Mouse (Mus musculus): ENCODE measurements around the gene Bola1. TPM values are rescaled to one million over a fixed set of nuclear protein-coding genes. Genes with fewer than 3 reads are reported as not detected.

Bola1 gene
- total and polyA plus RNA-seq, 2 experiments from 2014 or later, result 31.4 to 67.7 TPM

DNA sequence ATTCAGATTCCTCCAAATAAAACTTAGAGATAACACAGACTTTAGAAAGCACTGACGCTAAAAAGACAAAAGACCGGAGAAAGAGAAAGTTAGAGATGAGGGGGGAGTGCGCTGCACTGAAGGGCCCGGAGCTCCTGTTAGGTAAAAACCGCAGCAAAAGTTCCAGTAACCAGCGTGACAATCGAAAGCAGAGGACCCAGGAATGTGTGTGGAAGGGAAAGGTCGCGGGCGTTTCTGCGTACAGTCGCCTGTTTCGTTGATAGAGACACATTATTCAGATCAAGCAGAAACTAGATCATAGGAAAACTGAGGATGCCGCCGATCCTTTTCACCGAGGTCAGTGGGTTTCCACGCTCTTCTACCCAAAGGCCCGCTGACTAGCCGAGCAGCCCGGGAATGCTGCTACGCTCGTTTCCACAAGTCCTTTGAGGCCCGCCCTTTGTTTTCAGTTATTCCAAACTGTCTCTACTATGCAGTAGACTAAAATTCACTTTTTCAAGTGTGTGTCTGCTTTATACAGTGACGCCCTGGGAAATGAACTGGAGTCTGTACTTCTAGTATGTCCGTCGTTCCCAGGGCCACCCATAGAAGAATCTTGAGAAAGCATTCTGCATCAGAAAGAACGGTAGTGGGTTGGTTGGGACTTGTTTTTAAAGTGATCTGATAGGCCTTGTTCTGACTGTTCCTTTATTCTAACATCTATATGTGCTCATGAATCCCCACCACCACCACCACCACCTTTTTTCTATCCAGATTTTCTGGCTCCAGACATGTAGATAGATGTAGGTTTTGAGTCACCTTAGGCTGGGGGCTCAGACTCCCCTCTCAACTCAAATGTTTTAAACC, 44.3 kb upstream of the Bola1 start:
- peaks cover 17% of the 10 kb centered on the region for H3K4me1 ChIP-seq (ENCODE audit: insufficient read depth)
- no peaks in the 10 kb centered on the region for H3K27me3 ChIP-seq (ENCODE audit: insufficient read depth, low read length)
- peak overlapping the region; percentile 59 for H3K4me3 ChIP-seq (ENCODE audit: low read depth, low read length)
- no peaks in the 10 kb centered on the region for H3K9me3 ChIP-seq (ENCODE audit: low read length)
- H3K27ac ChIP-seq (ENCODE audit: low read depth, low read length), result peak overlapping the region; percentile 98
- peak; percentile 22 for ATAC-seq
- WGBS, result 4% methylated on average over 27 of the region's 27 CpGs
- H3K9ac ChIP-seq, result peak overlapping the region; percentile 53
- peak overlapping the region; percentile 73 for H3K4me2 ChIP-seq (ENCODE audit: low read depth)
- peak; percentile 57 for DNase-seq
- no peak for TF ChIP-seq CTCF (IDR thresholded peaks at IDR 0.05; ENCODE audit: low read depth)
- no peaks in the 10 kb centered on the region for H3K36me3 ChIP-seq (ENCODE audit: insufficient read depth)

DNA sequence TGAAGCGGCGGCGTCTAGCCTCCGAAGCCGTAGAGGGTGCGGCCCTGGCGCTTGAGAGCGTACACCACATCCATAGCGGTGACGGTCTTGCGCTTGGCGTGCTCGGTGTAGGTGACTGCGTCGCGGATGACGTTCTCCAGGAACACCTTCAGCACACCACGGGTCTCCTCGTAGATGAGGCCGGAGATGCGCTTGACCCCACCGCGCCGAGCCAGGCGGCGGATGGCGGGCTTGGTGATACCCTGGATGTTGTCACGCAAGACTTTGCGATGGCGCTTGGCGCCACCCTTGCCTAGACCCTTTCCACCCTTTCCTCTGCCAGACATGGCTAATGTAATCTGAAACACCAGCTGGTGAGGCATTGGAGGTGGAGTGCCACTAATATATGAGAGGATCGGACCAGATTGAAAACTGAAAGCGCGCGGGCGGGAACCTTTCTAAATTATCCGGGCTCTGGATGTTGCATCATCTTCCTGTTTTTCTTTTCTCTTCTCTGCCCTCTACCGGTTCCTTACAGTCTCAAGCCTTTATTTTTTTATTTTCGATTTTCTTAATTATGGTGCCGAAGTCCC, 43.6 kb upstream of the Bola1 start, which contains the start of gene Hist2h4:
Gene Hist2h4, minus strand, starts transcription at position 333 of the 572 bp plus-strand sequence.
- DNase-seq (peak; percentile 97), ATAC-seq (peak; percentile 91)
- Histone ChIP-seq H3K9ac (peak within 1 kb of the TSS; percentile 92), H3K4me3 (ENCODE audit: low read depth, low read length) (peak within 1 kb of the TSS; percentile 59), H3K36me3 (ENCODE audit: insufficient read depth) (no peaks in the 10 kb centered on the region), H3K4me1 (ENCODE audit: insufficient read depth) (peaks cover 16% of the 10 kb centered on the region), H3K9me3 (ENCODE audit: low read length) (no peaks in the 10 kb centered on the region), H3K4me2 (ENCODE audit: low read depth) (peak within 1 kb of the TSS; percentile 73), H3K27ac (ENCODE audit: low read depth, low read length) (peak within 1 kb of the TSS; percentile 98), H3K27me3 (ENCODE audit: insufficient read depth, low read length) (no peaks in the 10 kb centered on the region)
- under 1% methylated on average over 40 of the region's 40 CpGs for WGBS
- peak; percentile 64 for TF ChIP-seq CTCF (IDR thresholded peaks at IDR 0.05; ENCODE audit: low read depth)

DNA sequence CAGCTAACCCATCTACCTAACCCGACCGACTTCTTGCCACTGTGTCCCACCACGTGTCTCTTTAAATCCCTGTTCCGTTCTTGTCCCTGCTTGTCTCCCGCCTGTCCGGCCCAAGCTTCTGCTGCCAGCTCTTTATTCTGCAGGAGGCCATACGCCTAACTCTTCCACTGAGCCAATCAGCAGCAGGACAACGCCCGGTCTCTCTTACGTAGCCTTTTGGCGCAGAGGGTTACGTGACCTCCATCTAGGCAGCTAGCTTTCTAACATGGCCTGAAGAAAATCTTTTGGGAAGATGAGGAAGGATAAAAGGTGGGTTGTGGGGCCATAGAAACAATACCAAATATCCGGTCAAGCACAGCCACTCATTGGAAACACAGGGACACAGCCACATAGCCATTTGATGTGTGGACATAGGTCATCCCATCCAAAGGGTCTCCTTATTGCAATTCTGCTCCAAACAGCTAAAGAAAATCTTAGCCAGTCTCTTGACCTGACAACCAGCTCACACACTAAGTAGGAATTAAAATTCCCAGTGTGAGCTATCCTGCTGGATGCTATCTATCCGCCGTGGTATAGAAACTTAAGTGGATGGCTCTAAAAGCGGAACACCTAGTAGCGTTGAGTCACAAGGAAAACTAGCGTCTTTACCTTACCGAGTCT, 42.8 kb upstream of the Bola1 start:
- peak; percentile 70 for ATAC-seq
- Histone ChIP-seq H3K27ac (ENCODE audit: low read depth, low read length) (peak overlapping the region; percentile 98), H3K4me3 (ENCODE audit: low read depth, low read length) (peak overlapping the region; percentile 59), H3K9me3 (ENCODE audit: low read length) (no peaks in the 10 kb centered on the region), H3K9ac (peak overlapping the region; percentile 92), H3K4me2 (ENCODE audit: low read depth) (peak overlapping the region; percentile 73), H3K4me1 (ENCODE audit: insufficient read depth) (peaks cover 12% of the 10 kb centered on the region), H3K36me3 (ENCODE audit: insufficient read depth) (no peaks in the 10 kb centered on the region), H3K27me3 (ENCODE audit: insufficient read depth, low read length) (no peaks in the 10 kb centered on the region)
- peak; percentile 83 for DNase-seq
- under 1% methylated on average over 19 of the region's 19 CpGs for WGBS
- TF ChIP-seq CTCF (IDR thresholded peaks at IDR 0.05; ENCODE audit: low read depth), result no peak

DNA sequence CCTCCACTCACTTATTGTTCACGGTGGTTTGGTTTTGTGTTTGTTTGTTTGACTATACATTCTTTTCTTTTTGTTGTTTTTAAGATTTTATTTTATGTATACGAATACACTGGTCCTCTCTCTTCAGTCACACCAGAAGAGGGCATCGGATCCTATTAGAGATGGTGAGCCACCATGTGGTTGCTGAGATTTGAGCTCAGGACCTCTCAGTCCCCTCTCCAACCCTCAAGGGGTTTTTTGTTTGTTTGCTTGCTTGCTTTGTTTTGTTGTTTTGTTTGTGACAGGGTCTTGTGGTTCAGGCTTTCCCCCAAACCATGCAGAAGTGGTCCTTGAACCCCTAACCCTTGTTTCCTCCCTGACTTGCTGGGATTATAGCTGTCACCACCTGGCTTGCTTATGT, 42.1 kb upstream of the Bola1 start:
- Histone ChIP-seq H3K27ac (ENCODE audit: low read depth, low read length) (peak overlapping the region; percentile 98), H3K27me3 (ENCODE audit: insufficient read depth, low read length) (no peaks in the 10 kb centered on the region), H3K9ac (peak overlapping the region; percentile 92), H3K4me2 (ENCODE audit: low read depth) (peak overlapping the region; percentile 73), H3K9me3 (ENCODE audit: low read length) (no peaks in the 10 kb centered on the region), H3K4me3 (ENCODE audit: low read depth, low read length) (peak overlapping the region; percentile 59), H3K4me1 (ENCODE audit: insufficient read depth) (peaks cover 12% of the 10 kb centered on the region), H3K36me3 (ENCODE audit: insufficient read depth) (no peaks in the 10 kb centered on the region)
- TF ChIP-seq CTCF (IDR thresholded peaks at IDR 0.05; ENCODE audit: low read depth), result 0 out of 2 replicates have a peak, but pooled peaks have one; percentile 11
- DNase-seq (no peak), ATAC-seq (no peak)
- WGBS, result 43% methylated on average over 3 of the region's 3 CpGs

DNA sequence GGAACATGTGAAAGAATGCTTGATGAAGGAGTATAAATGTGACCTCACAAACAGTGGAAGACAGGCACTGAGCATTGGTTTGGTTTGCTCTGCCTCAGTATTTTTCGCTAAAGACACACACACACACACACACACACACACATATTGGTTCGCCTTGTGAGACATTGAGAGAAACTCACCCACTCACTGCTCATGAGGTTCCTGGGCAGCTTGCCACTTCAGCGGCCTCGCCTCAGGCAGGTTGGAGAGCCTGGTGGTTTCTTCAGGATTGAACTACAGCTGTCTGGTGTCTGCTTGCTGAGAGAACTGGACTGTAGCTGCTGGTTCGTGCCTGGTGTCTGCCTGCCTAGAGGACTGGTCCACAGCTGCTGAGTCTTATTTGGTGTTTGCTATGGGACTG, 40.7 kb upstream of the Bola1 start:
- DNase-seq, result no peak
- Histone ChIP-seq H3K4me3 (ENCODE audit: low read depth, low read length) (no peak overlapping the region), H3K4me1 (ENCODE audit: insufficient read depth) (peaks cover 12% of the 10 kb centered on the region), H3K36me3 (ENCODE audit: insufficient read depth) (no peaks in the 10 kb centered on the region), H3K9ac (no peak overlapping the region), H3K27ac (ENCODE audit: low read depth, low read length) (no peak overlapping the region), H3K4me2 (ENCODE audit: low read depth) (no peak overlapping the region), H3K9me3 (ENCODE audit: low read length) (no peaks in the 10 kb centered on the region), H3K27me3 (ENCODE audit: insufficient read depth, low read length) (no peaks in the 10 kb centered on the region)
- 90% methylated on average over 5 of the region's 5 CpGs for WGBS
- no peak for TF ChIP-seq CTCF (IDR thresholded peaks at IDR 0.05; ENCODE audit: low read depth)
- no peak for ATAC-seq

DNA sequence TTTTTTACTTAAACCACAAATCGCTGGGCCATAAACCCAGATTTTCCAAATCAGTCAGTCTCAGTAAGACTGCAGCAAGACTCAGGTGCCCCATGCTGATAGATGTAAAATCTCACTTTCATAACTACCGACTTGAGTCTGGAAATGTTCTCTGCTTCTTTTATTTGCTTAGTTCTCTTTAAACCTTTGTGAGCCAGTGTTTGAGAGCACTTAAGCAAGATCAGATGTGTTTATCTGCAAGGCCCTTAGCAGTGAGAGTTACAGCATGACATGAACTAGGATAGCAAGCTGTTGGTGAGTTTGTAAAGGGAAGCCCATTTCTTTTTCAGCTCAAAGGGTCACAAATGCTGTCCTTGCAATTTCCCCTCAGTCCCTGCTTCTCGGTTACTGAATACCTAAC, 37.7 kb upstream of the Bola1 start:
- H3K9me3 ChIP-seq (ENCODE audit: low read length), result no peaks in the 10 kb centered on the region
- H3K9ac ChIP-seq, result no peak overlapping the region
- TF ChIP-seq CTCF (IDR thresholded peaks at IDR 0.05; ENCODE audit: low read depth), result no peak
- H3K27me3 ChIP-seq (ENCODE audit: insufficient read depth, low read length), result no peaks in the 10 kb centered on the region
- peaks cover 10% of the 10 kb centered on the region for H3K4me1 ChIP-seq (ENCODE audit: insufficient read depth)
- H3K36me3 ChIP-seq (ENCODE audit: insufficient read depth), result no peaks in the 10 kb centered on the region
- no peak for ATAC-seq
- no peak overlapping the region for H3K4me3 ChIP-seq (ENCODE audit: low read depth, low read length)
- WGBS, result 81% methylated on average over 3 of the region's 3 CpGs
- H3K27ac ChIP-seq (ENCODE audit: low read depth, low read length), result no peak overlapping the region
- DNase-seq, result no peak
- H3K4me2 ChIP-seq (ENCODE audit: low read depth), result no peak overlapping the region
